Mouse (Mus musculus) olfactory bulb, adult 2 months (tissue): ENCODE measurements around the gene Hspa5.
"Not testable (repeated sequence)": the region's sequence is repeated elsewhere in the genome, so short reads cannot be mapped to it uniquely, and the experiment has no call there.

ENCODE experiments used
- CTCF ChIP-seq: fragments of 200-500 bp; IDR thresholded peaks from 2 replicates; pipeline ENCODE4 v1.5.1; 2012; ENCODE audit warnings: low read depth, mild to moderate bottlenecking, low read length, moderate library complexity; ENCODE audit not compliant: insufficient read depth
- POLR2A ChIP-seq: fragments of 200-500 bp; IDR thresholded peaks from 2 replicates; pipeline ENCODE4 v1.6.1; 2012; ENCODE audit warnings: mild to moderate bottlenecking, low read depth, low read length, moderate library complexity; ENCODE audit not compliant: insufficient read depth

DNA sequence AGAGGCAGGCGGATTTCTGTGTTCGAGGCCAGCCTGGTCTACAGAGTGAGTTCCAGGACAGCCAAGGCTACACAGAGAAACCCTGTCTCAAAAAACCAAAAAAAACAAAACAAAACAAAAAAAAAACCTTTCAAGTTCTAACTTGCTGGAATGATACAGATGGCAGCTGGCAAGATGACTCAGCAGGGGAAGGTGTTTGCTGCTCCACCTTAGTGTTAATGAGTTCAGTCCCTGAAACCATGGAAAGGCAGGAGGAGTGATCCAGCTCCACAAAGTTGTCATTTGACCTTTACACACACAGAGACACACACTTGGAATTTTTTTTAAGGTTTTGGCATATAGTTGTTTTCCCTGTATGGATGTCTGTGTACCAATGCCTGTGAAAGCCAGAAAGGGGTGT lies 44.1 kb downstream of the Hspa5 start:
- TF ChIP-seq POLR2A, CTCF: not testable (repeated sequence)
